Mouse (Mus musculus) heart, embryonic 11.5 days (tissue): ENCODE data around the gene Slc43a3. TPM values are rescaled to one million over a fixed set of nuclear protein-coding genes. Genes with fewer than 3 reads are reported as not detected.

Experiments
- ATAC-seq: fragments of 200-750 bp; cut with Nextera tagmentation; replicated peaks from 2 replicates; pipeline ENCODE4 v1.8.0; 2017; ENCODE audit warnings: moderate library complexity; ENCODE audit not compliant: insufficient number of reproducible peaks, low FRiP score, low TSS enrichment
- H3K27ac ChIP-seq: fragments of 300-500 bp; sonication (generic); 2 replicates; pipeline ENCODE4 v1.5.1; 2014; ENCODE audit warnings: mild to moderate bottlenecking, low read depth, low read length
- H3K27me3 ChIP-seq: fragments of 300-500 bp; sonication (generic); 2 replicates; pipeline ENCODE4 v1.6.1; 2014; ENCODE audit warnings: mild to moderate bottlenecking, low read length, mixed read lengths; ENCODE audit not compliant: control insufficient read depth, insufficient read depth
- H3K36me3 ChIP-seq: fragments of 300-500 bp; sonication (generic); 2 replicates; pipeline ENCODE4 v1.6.1; 2014; ENCODE audit warnings: mild to moderate bottlenecking, low read length, moderate library complexity, mixed read lengths; ENCODE audit not compliant: control insufficient read depth, insufficient read depth
- H3K4me1 ChIP-seq: fragments of 300-500 bp; sonication (generic); 2 replicates; pipeline ENCODE4 v1.6.1; 2014; ENCODE audit warnings: low read length; ENCODE audit not compliant: control insufficient read depth, insufficient read depth
- H3K4me2 ChIP-seq: fragments of 300-500 bp; sonication (generic); 2 replicates; pipeline ENCODE4 v1.6.1; 2014; ENCODE audit warnings: mild to moderate bottlenecking, moderate library complexity
- H3K4me3 ChIP-seq: fragments of 300-500 bp; sonication (generic); 2 replicates; pipeline ENCODE4 v1.5.1; 2014; ENCODE audit warnings: low read depth, low read length
- H3K9ac ChIP-seq: fragments of 300-500 bp; sonication (generic); 2 replicates; pipeline ENCODE4 v1.6.1; 2014; ENCODE audit warnings: mild to moderate bottlenecking, low read depth, low read length, moderate library complexity
- H3K9me3 ChIP-seq: fragments of 300-500 bp; sonication (generic); replicated peaks from 2 replicates; pipeline ENCODE4 v1.6.1; 2016; ENCODE audit warnings: low read length; ENCODE audit not compliant: control insufficient read depth
- WGBS: fragments of 180-500 bp; shearing (Covaris S2); extraction: QIAGEN DNeasy Blood & Tissue Kit; methylation state at CpG from one replicate; pipeline ENCODE4 v1.1.7; 2014; ENCODE audit not compliant: insufficient replicate concordance; 5-methylcytosine and 5-hydroxymethylcytosine counted together
- polyA plus RNA-seq: library from polyadenylated mRNA; unstranded; fragments of >200 nt; fragmentation: Nextera tagmentation; extraction: Ambion mirVana; gene quantifications from 2 replicates; pipeline ENCODE4 v1.2.1, GENCODE M21; 2014

The Slc43a3 gene
- polyA plus RNA-seq, 1 experiment from 2014 or later = 52.5 TPM

DNA sequence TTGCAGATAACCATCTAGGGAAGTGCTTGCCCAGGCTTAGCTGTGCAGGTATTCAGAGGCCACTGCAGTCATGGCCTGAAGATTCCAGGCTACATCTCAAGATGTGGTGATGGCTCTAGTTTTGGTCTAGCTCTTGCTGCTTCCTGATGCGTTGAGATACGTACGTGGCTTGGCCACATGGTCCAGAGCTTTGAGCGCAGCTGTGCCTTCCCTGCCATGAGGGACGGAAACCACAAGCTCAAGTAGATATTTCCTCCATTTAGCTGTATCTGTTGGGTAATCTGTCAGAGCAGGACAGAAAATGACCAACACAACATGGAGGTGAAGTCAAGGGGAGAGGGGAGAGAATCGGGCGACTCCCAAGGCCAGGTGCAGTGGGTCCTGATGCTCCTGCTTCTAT is 6.2 kb upstream of the Slc43a3 start:
- Histone ChIP-seq H3K4me1 (no peaks in the 10 kb centered on the region), H3K9me3 (no peaks in the 10 kb centered on the region), H3K4me3 (no peak overlapping the region), H3K36me3 (no peaks in the 10 kb centered on the region), H3K4me2 (no peak overlapping the region), H3K27me3 (no peaks in the 10 kb centered on the region), H3K27ac (no peak overlapping the region), H3K9ac (no peak overlapping the region)
- WGBS = 82% methylated on average over 7 of the region's 7 CpGs
- no peak for ATAC-seq

GRCm38 (mm10) chr2:84933992-84934648 is 2.3 kb upstream of the Slc43a3 start:
- no peak overlapping the region for H3K4me2 ChIP-seq
- no peaks in the 10 kb centered on the region for H3K36me3 ChIP-seq
- H3K4me1 ChIP-seq = peaks cover 12% of the 10 kb centered on the region
- no peaks in the 10 kb centered on the region for H3K27me3 ChIP-seq
- ATAC-seq = no peak
- whole genome bisulfite sequencing = 62% methylated on average over 8 of the region's 8 CpGs
- H3K9me3 ChIP-seq = no peaks in the 10 kb centered on the region
- no peak overlapping the region; the same call in 1 of the 2 replicates for H3K27ac ChIP-seq
- H3K9ac ChIP-seq = no peak overlapping the region
- H3K4me3 ChIP-seq = no peak overlapping the region

- no peak for ATAC-seq
- H3K4me2 ChIP-seq = no peak overlapping the region
- no peak overlapping the region for H3K4me3 ChIP-seq
- no peaks in the 10 kb centered on the region for H3K36me3 ChIP-seq
- no peak overlapping the region for H3K9ac ChIP-seq
- H3K4me1 ChIP-seq = peaks cover 12% of the 10 kb centered on the region
- H3K27ac ChIP-seq = no peak overlapping the region
- WGBS = 63% methylated on average over 4 of the region's 4 CpGs
- no peaks in the 10 kb centered on the region for H3K27me3 ChIP-seq
- no peaks in the 10 kb centered on the region for H3K9me3 ChIP-seq
These were observed 1.8 kb upstream of the Slc43a3 start for GRCm38 (mm10) chr2:84934649-84935007.

- Histone ChIP-seq H3K27ac (no peak overlapping the region), H3K4me2 (no peak overlapping the region), H3K9me3 (no peaks in the 10 kb centered on the region), H3K27me3 (no peaks in the 10 kb centered on the region), H3K9ac (no peak overlapping the region), H3K4me1 (peaks cover 12% of the 10 kb centered on the region), H3K36me3 (no peaks in the 10 kb centered on the region), H3K4me3 (no peak overlapping the region)
- 83% methylated on average over 5 of the region's 5 CpGs for WGBS
- ATAC-seq = no peak
These were observed 1.3 kb upstream of the Slc43a3 start for GRCm38 (mm10) chr2:84935065-84935464.

DNA sequence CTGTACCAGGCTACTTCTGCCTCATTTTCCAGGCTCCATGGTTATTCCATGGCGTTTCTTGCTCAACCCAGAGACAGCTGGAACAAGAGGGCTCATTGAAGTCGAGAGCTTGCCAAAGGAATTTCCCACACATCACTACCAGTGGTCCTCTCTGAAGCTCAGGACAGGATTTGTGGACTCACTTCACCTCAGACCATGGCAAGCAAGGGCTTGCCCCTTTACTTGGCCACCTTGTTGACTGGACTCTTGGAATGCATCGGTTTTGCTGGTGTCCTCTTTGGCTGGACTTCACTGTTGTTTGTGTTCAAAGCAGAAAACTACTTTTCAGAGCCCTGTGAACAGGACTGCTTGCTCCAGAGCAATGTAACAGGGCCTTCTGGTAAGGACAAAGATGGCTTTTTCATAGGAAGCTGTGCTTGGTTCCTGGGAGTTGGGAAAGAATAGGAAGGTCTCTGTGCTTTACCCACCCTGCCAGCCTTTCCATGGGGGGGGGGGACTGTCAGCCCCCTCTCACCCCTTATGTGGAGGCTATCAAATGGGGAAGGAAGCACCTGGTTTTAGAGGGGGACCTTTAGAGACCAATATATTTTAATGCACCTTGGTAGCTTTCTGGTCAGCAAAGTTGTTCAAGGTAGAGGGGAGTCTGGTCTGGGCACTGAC is 1.2 kb downstream of the Slc43a3 start:
- ATAC-seq = no peak
- Histone ChIP-seq H3K36me3 (peaks cover 3% of the 10 kb centered on the region; the same call in 1 of the 2 replicates), H3K9me3 (no peaks in the 10 kb centered on the region), H3K4me2 (peak overlapping the region; percentile 71), H3K27me3 (no peaks in the 10 kb centered on the region), H3K27ac (peak overlapping the region; percentile 91), H3K4me1 (peaks cover 12% of the 10 kb centered on the region), H3K4me3 (peak overlapping the region; percentile 59), H3K9ac (peak overlapping the region; percentile 78)
- WGBS = 46% methylated on average over 3 of the region's 3 CpGs

GRCm38 (mm10) chr2:84938249-84938946 is 2.0 kb downstream of the Slc43a3 start:
- peak overlapping the region; percentile 71 for H3K4me2 ChIP-seq
- peaks cover 3% of the 10 kb centered on the region; the same call in 1 of the 2 replicates for H3K36me3 ChIP-seq
- ATAC-seq = peak; percentile 85
- H3K4me1 ChIP-seq = peaks cover 12% of the 10 kb centered on the region
- no peaks in the 10 kb centered on the region for H3K27me3 ChIP-seq
- peak overlapping the region; percentile 78 for H3K9ac ChIP-seq
- WGBS = 47% methylated on average over 5 of the region's 5 CpGs
- peak overlapping the region; percentile 59 for H3K4me3 ChIP-seq
- no peaks in the 10 kb centered on the region for H3K9me3 ChIP-seq
- H3K27ac ChIP-seq = peak overlapping the region; percentile 91

DNA sequence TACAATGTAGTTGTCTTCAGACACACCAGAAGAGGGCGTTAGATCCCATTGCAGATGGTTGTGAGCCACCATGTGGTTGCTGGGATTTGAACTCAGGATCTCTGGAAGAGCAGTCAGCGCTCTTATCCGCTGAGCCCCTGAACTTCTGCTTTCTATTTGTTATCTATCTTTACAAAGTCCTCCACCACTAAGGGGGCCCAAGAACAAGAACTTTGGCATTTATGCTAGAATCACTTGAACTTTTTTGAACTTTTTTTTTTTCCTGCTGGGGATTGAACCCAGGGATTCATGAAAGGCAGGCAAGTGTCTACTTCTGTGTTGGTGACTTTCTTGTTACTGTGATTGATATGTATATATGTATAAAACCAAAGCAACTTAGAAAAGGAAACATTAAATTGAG is 2.9 kb downstream of the Slc43a3 start:
- WGBS = 77% methylated on average over 3 of the region's 3 CpGs
- H3K27me3 ChIP-seq = no peaks in the 10 kb centered on the region
- peak overlapping the region; percentile 91 for H3K27ac ChIP-seq
- ATAC-seq = no peak
- peak overlapping the region; percentile 25 for H3K4me2 ChIP-seq
- H3K9ac ChIP-seq = no peak overlapping the region
- H3K4me3 ChIP-seq = peak overlapping the region; percentile 59; the same call in 1 of the 2 replicates
- H3K9me3 ChIP-seq = no peaks in the 10 kb centered on the region
- H3K4me1 ChIP-seq = peaks cover 12% of the 10 kb centered on the region
- H3K36me3 ChIP-seq = peaks cover 3% of the 10 kb centered on the region; the same call in 1 of the 2 replicates

DNA sequence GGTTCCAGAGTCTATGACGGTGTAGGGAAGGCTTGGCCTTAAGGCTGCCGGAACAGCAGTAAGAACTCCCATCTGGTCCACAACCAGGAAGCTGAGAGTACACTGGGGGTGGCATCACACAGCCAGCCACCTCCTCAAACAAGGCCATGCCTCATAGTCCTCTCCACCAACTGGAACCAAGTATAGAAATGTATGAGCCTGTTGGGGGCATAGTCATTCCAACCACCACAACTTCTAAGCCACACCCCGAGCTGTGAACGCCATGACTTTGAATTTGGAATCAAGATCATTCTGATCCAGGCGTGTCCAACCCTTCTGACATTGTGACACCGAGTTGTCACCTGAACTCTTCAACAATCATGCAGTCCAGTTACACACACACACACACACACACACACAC is 3.3 kb downstream of the Slc43a3 start:
- H3K9me3 ChIP-seq = no peaks in the 10 kb centered on the region

More for the DNA sequence above, 3.3 kb downstream of the Slc43a3 start:
- no peak overlapping the region; the same call in 1 of the 2 replicates for H3K27ac ChIP-seq
- peaks cover 12% of the 10 kb centered on the region for H3K4me1 ChIP-seq
- peak overlapping the region; percentile 25 for H3K4me2 ChIP-seq
- no peak overlapping the region for H3K4me3 ChIP-seq
- no peaks in the 10 kb centered on the region for H3K27me3 ChIP-seq
- H3K9ac ChIP-seq = no peak overlapping the region
- WGBS = 87% methylated on average over 6 of the region's 6 CpGs
- peaks cover 6% of the 10 kb centered on the region; the same call in 1 of the 2 replicates for H3K36me3 ChIP-seq
- no peak for ATAC-seq
